Mouse (Mus musculus) heart, postnatal 36 days (tissue): ENCODE measurements at regions not wholly inside any gene's neighbourhood (a gene's known extent, or its start where the extent isn't known, plus 50 kb on each side); places are given as distances from the start of the nearest gene placed in this dataset.

ENCODE experiments used
- DNase-seq, 2 experiments: peaks; one replicate each; pipeline ENCODE4 v3.0.0; 2021 to 2022
- intact Hi-C: fragments of 180-260 bp; cut with DNase I; formaldehyde crosslinking; loops from one replicate; pipeline ENCODE4 v1.15.1; 2025

DNA sequence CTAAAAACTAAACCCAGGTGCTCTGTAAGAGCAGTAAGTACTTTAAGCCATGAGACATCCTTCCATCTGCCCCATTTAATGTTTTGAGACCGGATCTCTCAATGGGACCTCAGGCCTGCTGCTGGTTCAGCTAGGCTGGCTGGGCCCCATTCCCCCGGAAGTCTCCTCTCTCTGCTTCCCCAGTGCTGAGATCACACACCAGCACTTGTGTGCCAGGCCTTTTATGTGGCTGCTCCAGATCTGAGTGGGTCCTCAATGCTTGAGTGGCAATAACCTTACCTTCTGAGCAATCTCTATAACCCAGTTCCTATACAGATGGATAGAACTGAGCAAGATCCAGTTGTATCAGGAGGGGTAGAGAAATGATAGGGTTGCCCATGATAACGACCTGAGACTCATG lies 118.9 kb upstream of the Tgfbr2 start:
- intact Hi-C loops, result loop anchor here (5.0 kb wide), 1 partner anchor 207 kb away; no protein-coding TSS in a partner anchor
- no peak for DNase-seq

DNA sequence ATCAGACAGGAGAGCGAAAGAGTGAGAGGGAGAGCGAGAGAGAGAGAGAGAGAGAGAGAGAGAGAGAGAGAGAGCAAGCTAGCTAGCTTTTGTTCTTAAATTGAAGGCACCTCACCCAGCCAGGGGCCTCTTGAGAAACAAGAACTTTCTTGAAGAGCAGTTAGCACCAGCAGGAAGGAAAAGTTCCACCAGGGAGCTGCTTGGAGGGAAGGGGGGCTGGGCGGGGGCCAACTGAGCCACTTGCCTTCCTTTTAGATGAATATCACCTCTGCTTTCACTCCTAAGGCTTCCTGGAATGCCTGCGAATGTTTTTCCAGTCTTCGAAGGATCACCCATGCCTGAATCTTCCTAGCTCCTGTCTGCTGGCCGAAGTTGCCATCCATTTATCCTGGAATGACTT lies 118.0 kb upstream of the Tgfbr2 start:
- no peak for DNase-seq
- intact Hi-C loops, result loop anchor here (5.0 kb wide), 1 partner anchor 206 kb away; no protein-coding TSS in a partner anchor

DNA sequence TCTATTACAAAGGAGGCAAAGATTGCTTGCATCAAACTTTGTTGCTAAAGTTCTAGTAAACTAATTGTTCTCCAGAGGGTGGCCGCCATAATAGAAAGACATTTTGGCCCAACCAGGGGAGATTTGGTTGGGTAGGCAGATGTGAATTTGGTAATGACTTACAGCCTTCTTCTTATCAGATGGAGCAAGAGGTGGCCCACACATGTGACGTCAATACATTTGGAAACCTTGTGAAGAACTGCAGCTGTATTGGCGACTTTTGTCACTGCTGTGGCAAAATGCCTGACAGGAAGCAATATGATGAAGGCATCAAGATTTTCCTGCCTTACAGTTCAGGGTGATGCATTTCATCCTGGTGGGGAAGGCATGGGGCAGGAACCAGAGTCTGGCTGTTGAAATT lies 116.5 kb upstream of the Tgfbr2 start:
- intact Hi-C loops, result loop anchor here (5.0 kb wide), 1 partner anchor 204 kb away; no protein-coding TSS in a partner anchor
- DNase-seq, result no peak

DNA sequence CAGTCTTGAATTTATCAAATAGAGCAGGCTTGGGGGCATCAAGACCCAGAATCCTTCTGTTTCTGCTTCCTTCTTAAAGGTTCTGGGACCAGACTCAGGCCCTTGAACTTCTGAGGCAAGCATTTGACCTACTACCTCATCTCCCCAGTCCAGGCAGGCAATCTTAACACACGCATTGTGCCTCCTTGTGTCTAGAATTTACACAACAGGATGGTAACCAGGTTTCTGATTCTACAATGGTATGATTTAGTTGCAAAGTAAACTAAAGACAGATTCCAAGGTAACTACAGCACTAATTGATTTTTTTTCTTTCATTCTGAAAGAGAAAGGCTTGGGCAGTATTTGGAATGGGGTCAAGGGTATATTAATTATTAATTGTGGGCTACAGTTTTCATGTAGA lies 115.7 kb upstream of the Tgfbr2 start:
- no peak for DNase-seq
- intact Hi-C loops, result loop anchor here (5.0 kb wide), 1 partner anchor 204 kb away; no protein-coding TSS in a partner anchor

DNA sequence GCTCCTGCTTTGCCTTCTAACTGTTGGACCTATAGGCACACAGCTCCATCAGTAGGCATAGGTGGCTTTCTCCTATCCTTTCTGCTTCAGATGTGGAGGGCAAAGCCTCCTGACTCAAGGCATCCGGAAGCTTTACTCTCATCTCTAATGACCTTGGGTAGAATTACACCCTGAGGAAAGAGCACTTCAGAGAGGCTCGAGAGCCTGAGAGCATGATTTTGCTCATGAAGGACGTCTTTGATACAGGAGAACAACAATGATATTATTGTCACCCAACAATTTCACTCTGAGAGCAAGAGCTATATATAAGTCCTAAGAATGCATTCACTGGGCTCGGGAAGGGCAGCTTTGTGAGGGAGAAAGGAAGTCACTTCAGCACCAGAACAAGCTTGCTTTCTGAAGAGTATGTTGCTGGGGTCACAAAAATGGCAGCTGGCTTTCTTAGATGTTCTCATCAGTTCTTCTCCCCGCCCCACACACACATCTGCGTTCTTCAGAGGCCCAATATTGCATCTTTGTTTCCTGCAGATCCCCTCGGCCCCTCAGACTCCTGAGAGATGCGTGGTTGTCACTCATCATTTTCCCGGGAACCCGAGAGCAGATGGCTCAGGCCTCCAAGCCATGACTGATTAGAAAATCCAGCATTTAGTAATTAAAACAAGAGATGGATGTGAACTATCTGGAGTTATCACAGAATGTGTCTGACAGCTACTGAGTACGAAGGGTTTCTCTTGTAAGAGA lies 110.7 kb upstream of the Tgfbr2 start:
- DNase-seq, result no peak
- intact Hi-C loops, result no loop called here

DNA sequence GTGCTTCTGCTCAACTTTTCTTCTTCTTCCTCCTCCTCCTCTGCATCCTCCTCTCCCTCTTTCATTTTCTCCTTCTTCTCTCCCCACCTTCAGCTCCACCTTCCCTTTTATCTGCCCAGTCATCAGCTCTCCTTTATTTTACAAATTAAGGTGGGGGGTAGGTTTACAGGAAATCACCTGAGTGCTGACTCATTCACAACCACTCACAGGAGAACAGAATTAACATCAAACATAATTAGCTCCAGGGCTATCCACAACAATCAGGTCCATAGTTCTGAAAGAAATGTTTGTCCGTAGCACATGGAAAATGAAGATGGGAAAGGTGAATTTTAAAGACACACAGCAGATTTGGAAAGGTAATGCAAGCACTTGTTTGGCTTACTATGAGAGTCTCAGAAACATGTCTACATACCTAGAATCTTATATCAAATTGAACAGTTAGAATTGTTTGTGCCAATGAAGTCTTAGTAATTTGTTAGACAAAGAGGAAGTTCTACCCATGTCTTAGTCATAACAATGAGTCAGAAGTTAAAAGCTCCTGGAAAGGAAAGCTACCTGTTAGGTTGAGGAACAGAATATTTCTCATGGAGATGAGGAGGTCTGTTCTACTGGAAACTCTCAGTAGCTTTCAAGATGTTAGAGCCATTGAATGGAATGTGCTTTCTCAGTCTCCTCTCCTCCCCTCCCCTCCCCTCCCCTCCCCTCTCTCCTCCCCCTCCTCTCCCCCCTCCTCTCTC lies 108.8 kb upstream of the Tgfbr2 start:
- intact Hi-C loops, result no loop called here

DNA sequence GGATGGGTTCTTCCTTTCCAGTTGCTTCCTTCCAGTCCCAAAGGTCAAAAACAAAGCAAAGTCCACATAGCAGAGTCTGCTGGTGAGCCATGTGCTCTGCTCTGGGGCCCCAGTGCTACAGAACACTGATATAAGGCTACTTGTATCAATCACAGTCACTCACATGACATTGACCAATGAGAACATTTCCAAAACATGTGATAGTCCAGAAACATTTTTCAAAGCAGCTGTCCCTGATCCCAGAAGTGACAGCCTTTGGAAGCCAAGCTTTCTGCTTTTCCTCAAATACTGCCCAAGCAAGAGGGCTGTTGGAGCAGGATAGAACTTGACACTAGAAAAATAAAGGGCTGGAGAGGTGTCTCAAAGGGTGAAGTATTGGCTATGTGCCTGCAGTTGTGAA lies 106.5 kb upstream of the Tgfbr2 start:
- intact Hi-C loops, result no loop called here
- DNase-seq, result peak; percentile 52 to 67

More for the DNA sequence above, 108.8 kb upstream of the Tgfbr2 start:
- no peak for DNase-seq

DNA sequence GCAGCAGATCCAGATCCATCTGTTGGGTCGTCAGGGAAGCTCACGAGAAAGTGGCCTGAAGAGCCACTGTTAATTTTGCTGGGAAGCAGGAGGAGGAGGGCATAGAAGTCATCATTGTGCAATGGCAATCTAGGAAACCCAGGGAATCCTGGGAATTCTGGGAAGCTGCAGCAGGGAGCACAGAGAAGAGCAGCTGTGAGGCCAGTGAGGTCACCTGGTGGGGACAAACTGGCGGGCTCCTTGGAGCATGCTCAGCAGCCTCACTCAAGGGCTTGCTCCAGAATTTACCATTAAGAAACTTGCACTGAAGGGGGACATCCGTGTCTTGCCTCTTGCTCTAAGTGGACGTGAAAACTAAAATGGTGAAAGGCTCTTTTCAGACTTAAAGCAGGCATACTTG lies 105.0 kb upstream of the Tgfbr2 start:
- intact Hi-C loops, result no loop called here
- no peak for DNase-seq

DNA sequence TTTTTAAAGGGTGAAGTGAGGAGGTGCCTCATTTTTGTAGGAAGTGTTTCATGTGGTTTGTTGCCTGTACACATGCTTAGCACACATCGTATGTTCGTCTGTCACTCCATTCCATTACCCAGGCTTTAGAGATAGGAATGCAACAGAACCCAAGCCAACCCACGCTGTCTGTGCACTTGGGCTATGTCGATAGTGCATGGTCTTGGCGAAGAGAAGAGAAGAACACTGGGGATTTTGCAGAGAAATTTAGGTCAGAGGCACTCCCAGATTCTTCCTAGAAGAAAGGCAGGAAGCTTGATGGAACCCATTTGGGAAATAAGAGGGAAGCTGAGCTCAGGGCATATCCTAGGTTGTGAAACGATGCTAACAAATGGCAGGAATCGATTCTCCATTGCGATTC lies 103.7 kb upstream of the Tgfbr2 start:
- DNase-seq, result no peak
- intact Hi-C loops, result no loop called here

DNA sequence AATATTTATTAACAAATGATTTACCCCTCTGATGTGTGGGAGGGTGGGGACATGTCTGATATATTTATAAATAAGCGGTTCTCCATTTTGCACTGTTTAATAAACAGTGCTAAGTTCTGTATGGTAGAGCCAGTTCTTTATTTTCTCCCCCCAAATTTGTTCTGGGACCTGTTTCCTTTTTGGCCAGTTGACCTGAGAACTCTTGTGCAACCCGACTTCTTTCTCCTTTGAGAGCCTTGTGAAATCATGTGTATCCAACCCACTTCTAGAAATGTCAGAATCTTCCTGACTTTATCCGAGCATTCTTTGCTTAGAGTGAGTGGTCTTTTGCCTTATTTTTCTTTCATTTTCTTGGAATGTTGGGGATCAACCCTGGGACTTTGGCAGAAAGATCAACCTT lies 102.6 kb upstream of the Tgfbr2 start:
- no peak for DNase-seq
- intact Hi-C loops, result no loop called here

DNA sequence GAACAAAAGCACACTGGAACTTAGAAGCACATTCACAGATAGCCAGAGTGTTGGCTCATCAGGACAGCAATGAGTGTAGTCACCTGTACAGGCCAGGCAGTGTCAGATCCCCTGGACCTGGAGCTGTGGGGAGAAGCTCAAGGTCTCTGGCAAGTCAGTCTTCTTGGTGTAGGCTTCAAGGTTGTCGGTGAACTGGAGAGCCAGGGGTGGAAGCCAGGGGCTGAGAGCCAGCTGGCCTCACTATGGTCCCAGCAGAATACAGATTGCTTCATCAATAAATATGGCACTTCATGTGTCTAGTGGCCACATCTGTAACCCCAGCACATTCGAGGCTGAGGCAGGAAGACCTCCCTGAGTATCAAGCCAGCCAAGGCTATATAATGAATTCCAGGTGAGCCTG lies 101.0 kb upstream of the Tgfbr2 start:
- intact Hi-C loops, result no loop called here
- peak; percentile 34 to 35 for DNase-seq

DNA sequence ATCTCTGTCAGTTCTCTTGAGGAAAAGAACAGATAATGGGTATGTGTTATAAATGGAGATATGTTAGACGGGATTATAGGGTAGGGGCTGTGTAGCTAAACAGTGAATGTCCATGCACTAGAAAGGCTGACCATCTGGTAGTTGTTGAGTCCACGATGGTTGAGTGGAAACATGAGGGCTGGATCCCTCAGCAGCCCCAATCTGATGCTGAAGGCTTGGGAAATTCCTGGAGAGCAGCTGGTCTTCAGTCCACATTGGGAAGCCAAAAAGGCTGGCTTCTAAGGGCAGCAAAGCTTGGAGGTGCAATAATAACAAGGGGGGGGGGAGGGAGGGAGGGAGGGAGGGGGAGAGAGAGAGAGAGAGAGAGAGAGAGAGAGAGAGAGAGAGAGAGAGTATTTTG lies 97.3 kb upstream of the Tgfbr2 start:
- intact Hi-C loops, result no loop called here
- no peak for DNase-seq

DNA sequence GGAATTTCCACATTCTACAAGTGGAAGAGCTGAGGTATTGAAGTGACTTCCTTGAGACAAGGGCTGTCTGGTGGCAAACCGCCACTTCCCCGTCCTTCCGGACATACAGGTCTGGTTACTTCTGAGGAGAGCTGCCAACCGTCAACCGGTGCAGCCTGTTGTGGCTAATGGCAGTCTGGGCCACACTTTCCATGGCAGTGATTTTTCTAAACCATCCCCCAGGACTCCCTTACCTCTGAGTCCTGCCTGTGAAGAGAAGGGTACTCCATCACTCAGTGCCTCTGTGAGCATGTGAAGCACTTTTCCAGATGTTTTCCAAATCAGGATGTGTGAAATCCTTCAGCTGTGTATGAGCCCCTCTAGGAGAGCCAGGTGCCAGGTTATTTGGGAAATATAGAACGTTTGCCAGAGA lies 95.3 kb upstream of the Tgfbr2 start:
- DNase-seq, result no peak
- intact Hi-C loops, result no loop called here

DNA sequence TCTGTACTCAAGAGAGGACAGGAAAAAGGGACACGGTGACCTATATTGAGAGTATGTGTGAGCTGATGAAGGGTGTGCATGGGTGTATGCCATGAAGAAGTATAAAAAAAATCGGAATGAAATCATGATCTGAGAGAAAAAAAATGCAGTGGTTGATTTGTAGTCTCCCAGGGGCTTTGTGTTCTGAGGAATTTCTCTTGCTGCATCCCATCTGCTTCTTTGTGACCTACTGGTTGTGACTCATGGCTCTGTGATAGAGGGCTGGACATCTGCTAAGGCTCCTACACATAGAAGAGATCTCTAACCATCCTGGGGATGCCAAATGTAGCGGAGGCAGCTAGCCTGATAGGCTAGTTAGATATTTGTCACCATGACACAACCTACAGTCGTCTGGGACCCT lies 92.3 kb upstream of the Tgfbr2 start:
- DNase-seq, result no peak

DNA sequence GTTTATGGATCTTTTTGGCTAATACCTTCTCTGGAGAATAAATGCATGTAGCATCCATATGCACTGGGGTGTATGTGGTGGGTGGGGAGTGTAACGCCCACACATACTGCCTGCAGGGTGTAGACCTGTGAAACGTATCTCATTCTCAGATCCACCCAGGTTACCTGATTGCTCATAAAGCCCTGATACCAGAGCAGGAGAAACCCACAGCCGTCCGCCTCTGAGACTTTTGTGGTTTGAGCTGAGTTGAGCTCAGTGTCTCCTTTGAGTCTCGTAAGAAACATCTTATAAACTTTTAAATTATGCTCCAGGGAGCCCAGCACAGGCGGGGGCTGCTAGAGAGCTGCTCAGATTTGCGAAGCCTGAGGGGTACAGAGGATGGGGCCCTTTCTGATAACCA lies 88.7 kb upstream of the Tgfbr2 start:
- no peak for DNase-seq
- intact Hi-C loops, result no loop called here

More for the DNA sequence above, 92.3 kb upstream of the Tgfbr2 start:
- intact Hi-C loops, result no loop called here

DNA sequence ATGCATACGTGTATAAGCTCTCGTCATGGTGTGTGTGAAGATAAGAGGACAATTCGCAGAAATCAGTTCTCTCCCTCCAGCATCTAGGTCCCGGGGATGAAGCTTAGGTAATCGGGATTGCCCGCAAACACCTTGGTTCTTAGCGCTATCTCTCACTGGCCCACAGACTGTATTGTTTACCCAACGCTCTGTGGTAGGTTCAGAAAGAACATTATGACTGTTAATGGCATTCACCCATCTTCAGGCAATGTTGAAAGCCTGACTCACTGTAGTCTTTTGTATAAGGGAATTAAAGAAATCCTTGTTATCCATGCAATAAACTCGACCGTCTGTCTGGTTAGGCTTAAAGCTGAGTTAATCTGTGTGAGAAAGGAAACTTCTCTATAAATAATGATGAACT lies 84.4 kb upstream of the Tgfbr2 start:
- intact Hi-C loops, result no loop called here
- no peak for DNase-seq

DNA sequence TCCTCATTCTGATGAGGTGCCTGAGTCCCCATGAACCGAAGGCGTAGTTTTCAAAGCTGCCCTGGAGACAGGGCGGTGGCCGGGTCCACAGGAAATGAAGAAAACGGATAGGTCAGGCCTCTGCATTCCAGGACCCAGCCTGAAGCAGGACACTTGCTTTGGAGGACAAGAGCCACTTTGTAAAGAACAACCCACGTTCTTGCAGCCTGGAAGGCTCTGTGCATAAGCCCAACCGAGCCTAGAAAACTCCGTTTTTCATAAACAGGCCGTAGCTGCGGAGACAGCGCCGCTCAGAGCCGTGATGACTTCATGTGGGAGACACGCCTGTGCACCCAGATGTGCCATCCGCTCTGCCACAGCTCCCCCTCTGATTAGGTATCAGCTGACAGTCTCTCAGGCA lies 78.4 kb upstream of the Tgfbr2 start:
- intact Hi-C loops, result no loop called here
- DNase-seq, result peak; percentile 41 to 49

DNA sequence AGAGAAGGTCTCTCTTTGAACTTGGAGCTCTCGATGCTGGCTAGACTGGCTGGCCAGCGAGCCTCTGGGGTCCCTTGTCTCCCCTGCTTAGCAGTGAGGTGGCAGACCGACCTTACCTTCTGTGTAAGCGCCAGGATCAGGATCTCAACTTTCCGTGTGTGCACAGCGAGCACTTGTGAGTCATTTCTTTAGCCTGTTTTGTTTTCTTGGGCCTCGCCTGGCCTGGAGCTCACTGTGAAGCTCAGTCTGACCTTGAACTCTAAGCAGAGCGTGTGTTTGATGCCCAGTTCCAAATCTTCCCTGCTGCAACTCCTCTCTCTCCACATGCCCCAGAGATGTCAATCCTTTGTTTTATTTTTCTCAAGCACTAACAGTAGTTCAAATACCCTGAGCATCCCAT lies 77.6 kb upstream of the Tgfbr2 start:
- intact Hi-C loops, result no loop called here
- no peak for DNase-seq

DNA sequence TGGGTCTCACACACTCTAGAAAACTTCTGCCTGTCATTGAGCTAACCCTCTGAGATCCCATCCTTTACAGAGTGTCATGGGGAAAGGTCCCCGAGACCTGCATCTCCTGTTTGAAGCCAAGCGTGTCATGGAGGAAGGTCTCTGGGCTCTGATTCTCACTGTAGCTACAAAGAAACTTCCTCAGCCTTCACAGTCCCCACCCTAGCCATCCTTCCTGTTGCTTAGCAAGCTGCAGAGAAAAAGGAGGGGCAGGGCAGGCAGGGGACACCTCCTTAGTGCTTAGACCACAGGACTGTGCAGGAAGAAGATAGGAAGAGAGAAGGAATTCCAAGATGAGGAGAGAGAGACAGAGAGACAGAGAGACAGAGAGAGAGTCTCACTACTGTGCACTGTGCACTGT lies 74.6 kb upstream of the Tgfbr2 start:
- DNase-seq, result no peak
- intact Hi-C loops, result no loop called here

DNA sequence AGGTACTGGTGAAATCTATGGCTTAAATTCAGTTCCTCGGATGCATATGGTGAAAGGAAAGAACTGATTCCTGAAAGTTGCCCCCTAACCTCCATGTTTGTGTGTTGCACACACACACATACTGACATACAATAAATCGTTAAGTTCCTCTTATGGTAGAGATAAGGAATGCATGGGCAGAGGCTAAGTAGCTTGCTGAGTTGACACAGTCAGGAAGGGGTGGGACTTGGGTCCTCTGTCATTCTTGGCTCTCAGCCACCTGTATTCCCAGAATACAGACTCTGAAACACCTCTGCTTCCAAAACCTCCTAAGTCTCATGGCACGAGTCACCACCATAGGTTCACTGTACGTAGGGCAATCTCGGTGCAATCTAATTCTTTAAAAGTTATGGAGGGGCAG lies 70.0 kb upstream of the Tgfbr2 start:
- intact Hi-C loops, result no loop called here
- no peak for DNase-seq

DNA sequence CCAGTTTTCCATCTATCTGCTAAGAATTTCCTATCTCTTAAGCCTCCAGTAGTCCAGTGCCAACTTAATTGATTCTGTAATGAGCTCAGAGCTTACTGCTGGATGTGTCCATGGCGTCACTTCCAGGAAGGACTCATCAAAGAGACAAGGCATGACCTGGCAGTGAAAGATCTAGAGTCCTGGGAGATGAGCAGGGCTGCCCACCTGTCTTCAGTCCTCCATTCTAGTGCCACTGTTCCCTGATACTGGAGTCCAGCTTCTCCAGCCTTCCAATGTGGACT lies 69.4 kb upstream of the Tgfbr2 start:
- intact Hi-C loops, result no loop called here
- no peak for DNase-seq
